Mouse (Mus musculus): ENCODE measurements around the gene Hist1h2ak.
"Not testable (repeated sequence)": the region's sequence is repeated elsewhere in the genome, so short reads cannot be mapped to it uniquely, and the experiment has no call there.

Gene Hist1h2ak

DNA sequence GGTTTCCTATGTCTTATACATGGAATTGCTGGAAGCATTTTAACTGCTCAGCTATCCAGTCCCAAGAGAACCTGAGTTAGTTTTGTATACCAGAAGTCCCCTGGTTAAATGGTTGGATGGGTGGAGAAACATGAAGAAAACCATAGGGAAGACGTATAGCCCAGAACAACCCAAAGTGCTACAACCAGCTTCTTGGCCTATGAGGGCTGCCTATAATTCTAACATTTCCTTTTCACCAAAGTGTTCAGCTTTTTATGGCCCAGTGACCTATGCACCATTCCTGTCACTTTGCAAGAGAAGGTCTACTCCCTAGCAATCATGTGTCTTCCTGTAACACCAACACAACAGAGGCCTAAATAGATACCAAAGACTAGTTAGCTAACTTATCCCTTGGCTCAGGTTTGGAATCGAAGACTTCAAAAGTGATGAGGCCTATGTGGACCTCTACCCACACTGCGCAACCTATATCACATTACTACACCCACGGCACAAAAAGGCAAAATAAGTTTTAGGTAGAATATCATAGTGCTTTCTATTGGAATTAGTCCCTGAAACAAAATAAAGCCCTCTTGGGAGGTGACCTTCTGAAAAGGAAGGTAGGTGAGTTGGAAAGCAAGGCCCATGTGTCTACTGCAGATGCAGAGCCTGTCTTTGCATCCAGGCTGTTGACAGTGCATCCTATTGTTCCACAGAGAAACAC, 35.1 kb downstream of the Hist1h2ak start:
- DNase-seq = no peak

DNA sequence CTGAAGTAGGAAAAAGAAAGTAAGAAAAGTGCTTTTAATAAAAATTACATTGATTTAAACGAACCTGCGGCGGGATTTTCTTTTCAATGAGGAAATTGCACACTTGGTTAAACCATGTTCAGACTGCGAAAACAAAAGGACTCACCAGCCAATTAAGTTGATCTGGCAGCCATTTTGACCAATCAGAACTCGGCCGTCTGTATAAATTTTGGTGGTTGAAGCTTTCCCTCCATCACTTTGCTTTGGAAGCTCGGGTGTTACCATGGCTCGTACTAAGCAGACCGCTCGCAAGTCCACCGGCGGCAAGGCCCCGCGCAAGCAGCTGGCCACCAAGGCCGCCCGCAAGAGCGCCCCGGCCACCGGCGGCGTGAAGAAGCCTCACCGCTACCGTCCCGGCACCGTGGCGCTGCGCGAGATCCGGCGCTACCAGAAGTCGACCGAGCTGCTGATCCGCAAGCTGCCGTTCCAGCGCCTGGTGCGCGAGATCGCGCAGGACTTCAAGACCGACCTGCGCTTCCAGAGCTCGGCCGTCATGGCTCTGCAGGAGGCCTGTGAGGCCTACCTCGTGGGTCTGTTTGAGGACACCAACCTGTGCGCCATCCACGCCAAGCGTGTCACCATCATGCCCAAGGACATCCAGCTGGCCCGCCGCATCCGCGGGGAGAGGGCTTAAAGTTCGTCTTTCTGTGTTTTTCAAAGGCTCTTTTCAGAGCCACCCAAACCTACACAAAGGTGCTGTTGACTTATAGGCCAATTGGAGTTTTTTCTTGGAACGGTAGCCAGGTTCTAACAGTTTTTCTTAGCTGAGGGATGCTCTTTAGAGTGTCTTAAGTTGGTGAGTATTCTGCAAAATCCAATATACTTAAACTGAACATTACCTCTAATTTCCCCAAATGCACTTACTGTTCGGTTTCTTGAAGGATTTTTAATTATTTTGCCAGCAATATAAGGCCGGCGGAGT, 36.0 kb downstream of the Hist1h2ak start, which contains the start of gene Hist1h3h:
Gene Hist1h3h, plus strand, starts transcription at position 263 of the 961 bp plus-strand sequence.
- peak; percentile 72 for DNase-seq

DNA sequence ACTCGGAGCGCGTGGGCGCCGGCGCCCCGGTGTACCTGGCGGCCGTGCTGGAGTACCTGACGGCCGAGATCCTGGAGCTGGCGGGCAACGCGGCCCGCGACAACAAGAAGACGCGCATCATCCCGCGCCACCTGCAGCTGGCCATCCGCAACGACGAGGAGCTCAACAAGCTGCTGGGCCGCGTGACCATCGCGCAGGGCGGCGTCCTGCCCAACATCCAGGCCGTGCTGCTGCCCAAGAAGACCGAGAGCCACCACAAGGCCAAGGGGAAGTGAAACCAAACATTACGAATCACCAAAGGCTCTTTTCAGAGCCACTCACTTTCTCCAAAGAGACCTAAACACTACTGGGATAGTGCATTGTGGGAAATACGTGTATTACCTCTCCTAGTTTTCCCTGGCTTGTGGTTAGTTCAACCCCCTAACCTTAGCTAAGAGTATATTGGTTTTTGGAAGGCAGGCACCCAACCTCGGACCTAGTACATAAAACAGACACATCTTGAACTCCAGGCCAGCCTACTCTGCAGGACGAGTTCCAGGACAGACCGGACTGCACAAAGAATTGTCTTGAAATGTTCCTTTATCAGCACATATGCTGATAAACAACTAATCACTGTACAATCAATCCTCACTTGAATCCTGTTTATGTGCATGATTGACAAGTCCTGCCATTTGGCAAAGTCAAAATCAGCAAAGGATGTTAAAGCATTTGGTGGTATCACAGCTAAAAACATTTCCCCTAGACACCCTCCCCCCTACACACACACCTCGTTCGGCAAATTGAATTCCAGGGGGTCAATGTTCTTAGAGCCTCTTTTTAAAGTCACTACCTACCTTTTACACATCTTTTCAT, 36.9 kb downstream of the Hist1h2ak start:
- not testable (repeated sequence) for DNase-seq

DNA sequence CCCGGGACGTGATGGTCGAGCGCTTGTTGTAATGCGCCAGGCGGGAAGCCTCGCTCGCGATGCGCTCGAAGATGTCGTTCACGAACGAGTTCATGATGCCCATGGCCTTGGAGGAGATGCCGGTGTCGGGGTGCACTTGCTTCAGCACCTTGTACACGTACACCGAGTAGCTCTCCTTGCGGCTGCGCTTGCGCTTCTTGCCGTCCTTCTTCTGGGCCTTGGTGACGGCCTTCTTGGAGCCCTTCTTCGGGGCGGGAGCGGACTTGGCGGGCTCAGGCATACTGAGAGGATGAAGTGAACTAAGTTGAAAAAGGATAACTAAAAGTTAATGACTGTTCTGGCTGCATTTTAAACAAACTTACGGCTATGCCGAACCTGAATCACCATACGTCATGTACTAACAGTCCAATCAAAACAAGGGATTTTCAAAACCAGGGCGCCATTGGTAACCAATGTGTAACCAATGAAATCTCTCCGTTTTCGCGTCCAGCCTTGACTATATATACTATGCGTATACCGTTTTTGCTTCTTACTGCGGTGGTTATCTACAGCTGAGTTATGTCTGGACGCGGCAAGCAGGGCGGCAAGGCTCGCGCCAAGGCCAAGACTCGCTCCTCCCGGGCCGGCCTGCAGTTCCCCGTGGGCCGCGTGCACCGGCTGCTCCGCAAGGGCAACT, 37.6 kb downstream of the Hist1h2ak start, which contains the start of the genes Hist1h2bl and Hist1h2ai:
Gene Hist1h2bl, minus strand, starts transcription at position 280 of the 676 bp plus-strand sequence.
Gene Hist1h2ai, plus strand, starts transcription at position 559 of the 676 bp plus-strand sequence.
- peak; percentile 51 for DNase-seq

DNA sequence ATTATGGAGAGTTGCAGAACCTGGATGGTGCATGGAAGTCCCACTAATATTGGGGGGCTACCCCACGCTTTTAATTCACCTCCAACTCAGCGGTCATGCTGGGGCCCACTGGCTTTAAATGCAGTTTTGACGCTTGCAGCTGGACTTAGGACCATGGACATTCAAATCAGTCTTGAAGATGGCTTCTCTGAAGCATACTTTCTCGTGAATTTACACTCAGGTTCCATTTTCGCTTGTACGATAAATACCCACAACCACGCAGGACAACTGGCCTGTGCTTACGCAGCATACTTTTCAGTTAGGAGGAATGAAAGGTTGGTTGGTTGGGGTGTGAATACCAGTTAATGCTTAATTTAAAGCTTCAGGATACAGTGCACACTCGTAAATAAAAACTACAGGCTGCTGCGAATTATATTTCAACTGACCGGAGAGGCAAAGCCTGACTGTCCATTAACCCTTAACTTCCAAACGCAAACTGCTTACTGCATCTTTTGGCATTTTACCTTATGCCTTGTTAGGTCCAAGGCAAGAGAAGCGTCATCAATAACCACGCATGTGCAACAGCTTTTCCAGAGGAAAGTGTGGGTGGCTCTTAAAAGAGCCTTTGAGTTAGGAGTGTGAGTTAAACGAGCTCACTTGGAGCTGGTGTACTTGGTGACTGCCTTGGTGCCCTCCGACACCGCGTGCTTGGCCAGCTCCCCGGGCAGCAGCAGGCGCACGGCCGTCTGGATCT, 38.3 kb downstream of the Hist1h2ak start:
- DNase-seq = no peak

DNA sequence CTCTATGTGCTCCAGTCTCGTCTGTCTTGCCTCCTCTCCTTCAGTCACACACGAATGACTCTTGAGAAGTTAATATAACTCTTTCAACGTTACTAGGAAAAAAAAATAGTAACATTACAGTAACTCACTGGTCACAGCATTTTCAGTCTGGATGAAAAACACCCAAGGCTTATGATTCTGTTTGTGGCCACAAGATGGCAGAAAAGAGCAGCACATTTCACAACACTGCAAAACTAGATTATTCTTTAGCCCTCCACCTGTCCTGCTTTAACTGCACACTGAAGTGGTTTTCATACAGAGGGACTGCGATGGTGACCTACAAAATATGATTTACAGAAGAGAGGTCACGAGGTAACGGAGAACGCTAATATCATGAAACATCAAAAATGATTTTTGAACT, 38.9 kb downstream of the Hist1h2ak start:
- DNase-seq = no peak

DNA sequence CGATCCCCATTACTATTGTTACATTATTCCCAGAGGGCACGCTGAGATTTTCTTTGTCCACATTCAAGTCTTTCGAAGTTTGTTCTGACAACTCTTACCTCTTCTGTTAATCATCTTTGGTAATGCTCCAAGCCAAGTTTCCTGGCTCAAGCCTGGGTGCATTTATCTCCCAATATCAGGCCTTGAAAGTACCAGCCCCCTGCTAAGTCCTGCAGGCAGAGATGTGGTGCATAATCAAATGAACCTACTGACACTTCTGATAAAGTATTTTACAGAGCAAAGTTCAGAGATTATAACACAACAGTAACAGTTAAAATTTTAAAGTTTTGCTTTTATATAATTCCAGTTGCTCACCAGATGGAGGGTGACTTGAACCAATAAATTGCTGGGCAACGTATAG, 41.9 kb downstream of the Hist1h2ak start:
- no peak for DNase-seq

DNA sequence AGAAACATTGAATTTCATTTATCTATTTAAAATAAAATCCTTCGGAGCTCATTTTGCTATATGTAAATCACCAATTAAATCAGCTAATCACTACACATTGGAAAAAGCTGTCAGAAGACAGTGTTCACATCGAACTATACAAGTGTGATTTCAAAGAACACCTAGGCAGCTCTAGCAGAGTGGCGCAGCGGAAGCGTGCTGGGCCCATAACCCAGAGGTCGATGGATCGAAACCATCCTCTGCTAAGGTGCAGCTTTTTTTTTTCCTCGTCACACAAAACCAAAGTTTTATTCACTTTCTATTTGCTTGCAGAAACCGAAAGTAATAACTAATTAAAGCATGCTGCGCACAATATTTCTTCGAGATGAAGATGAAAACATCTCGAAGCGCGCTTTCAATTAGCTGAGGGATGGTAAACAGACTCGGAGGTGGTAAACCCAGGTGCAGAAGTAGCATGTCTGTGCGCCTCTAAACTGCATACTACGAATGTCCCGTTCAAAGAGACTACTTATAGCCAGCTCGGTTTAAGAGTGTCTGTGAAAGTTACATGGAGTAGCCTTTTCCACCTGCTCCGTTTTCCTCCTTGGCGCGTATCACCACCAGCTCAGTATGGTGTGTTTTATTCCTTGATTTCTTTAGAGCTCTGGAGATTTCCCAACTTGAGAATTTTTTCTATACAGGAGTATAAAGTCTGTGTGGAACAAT, 42.7 kb downstream of the Hist1h2ak start:
- peak; percentile 76 for DNase-seq

DNA sequence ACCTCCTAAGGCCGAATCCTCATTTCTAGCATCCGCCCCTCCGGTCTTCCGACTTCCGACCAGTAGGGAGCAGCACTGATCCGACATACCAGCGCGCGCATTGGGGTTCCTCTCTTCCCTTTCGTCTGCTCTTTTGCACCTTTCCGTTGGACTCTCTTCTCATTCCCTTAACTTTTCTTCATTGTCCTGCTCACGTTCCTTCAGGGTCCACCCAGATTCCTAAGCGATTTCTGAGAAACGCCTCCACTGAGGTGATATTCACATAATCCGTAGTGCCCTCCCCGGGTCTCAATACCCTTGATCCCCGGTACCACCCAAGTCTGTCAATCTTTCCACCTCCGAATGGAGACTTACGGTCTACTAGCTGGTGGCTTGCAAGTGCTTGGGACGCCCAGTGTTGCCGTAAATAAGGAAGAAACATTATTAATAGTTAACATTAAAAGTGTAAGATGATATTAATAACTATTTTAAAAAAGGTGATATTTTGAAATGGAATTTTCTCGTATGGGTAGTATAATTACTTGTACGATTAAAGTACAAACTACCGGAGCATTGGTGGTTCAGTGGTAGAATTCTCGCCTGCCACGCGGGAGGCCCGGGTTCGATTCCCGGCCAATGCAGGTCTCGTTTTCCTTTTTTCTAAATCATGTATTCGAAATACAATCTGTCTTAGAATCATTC, 43.5 kb downstream of the Hist1h2ak start:
- DNase-seq = peak; percentile 89

DNA sequence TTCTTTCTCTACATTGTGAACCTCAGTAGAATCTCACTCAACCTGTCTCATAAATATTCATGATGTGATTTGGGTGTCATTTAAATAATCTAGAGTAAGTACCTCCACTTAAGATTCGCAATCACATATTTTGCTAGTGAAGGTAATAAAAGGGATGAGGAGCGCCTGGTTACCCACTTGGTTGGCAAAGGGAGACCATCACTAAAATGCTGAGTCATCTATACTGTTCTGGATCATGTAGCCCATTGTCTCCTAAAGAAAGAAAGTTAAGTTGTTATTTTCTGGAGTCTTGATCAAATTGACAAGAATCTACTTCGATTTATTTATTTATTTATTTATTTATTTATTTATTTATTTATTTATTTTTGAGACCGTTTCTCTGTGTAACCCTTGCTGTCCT, 47.0 kb downstream of the Hist1h2ak start:
- no peak for DNase-seq

All from right cerebral cortex, postnatal 4 days (tissue).